Mouse (Mus musculus) ES-E14 (cell line): ENCODE measurements around the gene Cdh5. TPM values are rescaled to one million over a fixed set of nuclear protein-coding genes. Genes with fewer than 3 reads are reported as not detected.

Source experiments
- DNase-seq: peaks from one replicate; pipeline ENCODE4 v3.0.0-alpha.2; 2013; ENCODE audit warnings: low read depth, low spot score
- H3K27ac ChIP-seq: 2 replicates; pipeline ENCODE4 v1.5.1; 2012; ENCODE audit warnings: low read depth, mild to moderate bottlenecking, low read length, moderate library complexity, mixed read lengths; ENCODE audit not compliant: poor library complexity, insufficient read depth, severe bottlenecking
- H3K36me3 ChIP-seq: 2 replicates; pipeline ENCODE4 v1.6.1; 2012; ENCODE audit warnings: mild to moderate bottlenecking, low read length, moderate library complexity, mixed read lengths; ENCODE audit not compliant: control insufficient read depth, poor library complexity, insufficient read depth, severe bottlenecking
- H3K4me1 ChIP-seq, 2 experiments: fragments of 150-350 bp in 1 of 2; sonication (generic) in 1 of 2; 2 replicates each; pipeline ENCODE4 v1.6.1; 2012; ENCODE audit warnings: low read length in 2 of 2, mild to moderate bottlenecking in 1 of 2, mixed read lengths in 1 of 2; ENCODE audit not compliant: control insufficient read depth in 2 of 2, insufficient read depth in 2 of 2, poor library complexity in 1 of 2
- H3K4me3 ChIP-seq, 2 experiments: fragments of 150-350 bp in 1 of 2; sonication (generic) in 1 of 2; 2 replicates each; pipeline ENCODE4 v1.5.1; 2012; ENCODE audit warnings: low read length in 2 of 2, low read depth in 1 of 2, mild to moderate bottlenecking in 1 of 2, mixed read lengths in 1 of 2; ENCODE audit not compliant: insufficient read depth in 1 of 2, poor library complexity in 1 of 2, severe bottlenecking in 1 of 2
- H3K9ac ChIP-seq: 2 replicates; pipeline ENCODE4 v1.6.1; 2012; ENCODE audit warnings: low read depth, mild to moderate bottlenecking, low read length, mixed read lengths; ENCODE audit not compliant: poor library complexity, insufficient read depth, severe bottlenecking
- H3K9me3 ChIP-seq: fragments of 150-350 bp; sonication (generic); 2 replicates; pipeline ENCODE4 v1.6.1; 2012; ENCODE audit warnings: low read depth, mild to moderate bottlenecking, low read length; ENCODE audit not compliant: control insufficient read depth, insufficient read depth
- CHD2 ChIP-seq: IDR thresholded peaks from 2 replicates; pipeline ENCODE4 v1.6.1; 2014; ENCODE audit warnings: mild to moderate bottlenecking, low read depth, low read length, inconsistent platforms
- HCFC1 ChIP-seq: IDR thresholded peaks from 2 replicates; pipeline ENCODE4 v1.6.1; 2012; ENCODE audit warnings: low read length, inconsistent platforms, borderline replicate concordance; ENCODE audit not compliant: insufficient read depth
- MAFK ChIP-seq: IDR thresholded peaks from 2 replicates; pipeline ENCODE4 v1.6.1; 2014; ENCODE audit warnings: mild to moderate bottlenecking, low read depth, low read length, inconsistent platforms; ENCODE audit not compliant: insufficient read depth
- ZC3H11A ChIP-seq: IDR thresholded peaks from 2 replicates; pipeline ENCODE4 v1.6.1; 2012; ENCODE audit warnings: low read depth, mild to moderate bottlenecking, inconsistent platforms, low read length, borderline replicate concordance
- ZNF384 ChIP-seq: IDR thresholded peaks from 2 replicates; pipeline ENCODE4 v1.6.1; 2012; ENCODE audit warnings: low read depth, low read length, inconsistent platforms
- in situ Hi-C, 2 experiments: fragments of 600-800 bp; cut with MboI; formaldehyde crosslinking; loops; one replicate each; pipeline ENCODE4 v1.15.1; 2025; ENCODE audit warnings: low sequenced_read_pairs in 2 of 2, inconsistent platforms in 1 of 2; ENCODE audit not compliant: unreplicated experiment in 2 of 2
- total RNA-seq: library from RNA; depleted of rRNA; stranded (reverse); fragments of 300-350 nt; gene quantifications from 2 replicates; pipeline ENCODE4 v1.2.3, GENCODE M21; 2012

The Cdh5 gene
- total RNA-seq, 1 experiment = 2.0 TPM

DNA sequence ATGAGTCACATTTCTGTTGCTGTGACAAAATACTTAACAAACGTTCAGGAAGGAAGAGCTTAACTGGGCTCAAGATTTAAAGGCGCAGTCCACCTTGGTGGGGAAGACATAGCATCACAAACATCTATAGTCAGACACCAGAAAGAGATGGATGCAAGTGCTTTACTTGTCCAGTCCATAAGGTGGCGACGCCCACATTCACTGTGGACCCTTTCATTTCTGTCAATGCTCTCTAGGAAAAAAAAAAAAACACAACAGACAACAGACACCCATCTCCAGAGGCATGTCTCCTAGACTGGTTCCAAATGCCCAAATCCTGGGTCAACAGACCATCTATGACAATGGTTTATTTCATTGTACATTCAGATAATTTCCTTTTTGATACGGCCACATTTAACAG, 23.1 kb downstream of the Cdh5 start:
- in situ Hi-C loops = no loop called here
- no peak overlapping the region for H3K4me3 ChIP-seq
- H3K27ac ChIP-seq = no peak overlapping the region
- H3K4me1 ChIP-seq = no peaks in the 10 kb centered on the region
- H3K36me3 ChIP-seq = no peaks in the 10 kb centered on the region
- H3K9ac ChIP-seq = no peak overlapping the region
- no peaks in the 10 kb centered on the region for H3K9me3 ChIP-seq
- no peak for DNase-seq
- TF ChIP-seq ZNF384 = no peak
- no peak for TF ChIP-seq MAFK
- no peak for TF ChIP-seq CHD2
- TF ChIP-seq HCFC1 = no peak
- TF ChIP-seq ZC3H11A = no peak

DNA sequence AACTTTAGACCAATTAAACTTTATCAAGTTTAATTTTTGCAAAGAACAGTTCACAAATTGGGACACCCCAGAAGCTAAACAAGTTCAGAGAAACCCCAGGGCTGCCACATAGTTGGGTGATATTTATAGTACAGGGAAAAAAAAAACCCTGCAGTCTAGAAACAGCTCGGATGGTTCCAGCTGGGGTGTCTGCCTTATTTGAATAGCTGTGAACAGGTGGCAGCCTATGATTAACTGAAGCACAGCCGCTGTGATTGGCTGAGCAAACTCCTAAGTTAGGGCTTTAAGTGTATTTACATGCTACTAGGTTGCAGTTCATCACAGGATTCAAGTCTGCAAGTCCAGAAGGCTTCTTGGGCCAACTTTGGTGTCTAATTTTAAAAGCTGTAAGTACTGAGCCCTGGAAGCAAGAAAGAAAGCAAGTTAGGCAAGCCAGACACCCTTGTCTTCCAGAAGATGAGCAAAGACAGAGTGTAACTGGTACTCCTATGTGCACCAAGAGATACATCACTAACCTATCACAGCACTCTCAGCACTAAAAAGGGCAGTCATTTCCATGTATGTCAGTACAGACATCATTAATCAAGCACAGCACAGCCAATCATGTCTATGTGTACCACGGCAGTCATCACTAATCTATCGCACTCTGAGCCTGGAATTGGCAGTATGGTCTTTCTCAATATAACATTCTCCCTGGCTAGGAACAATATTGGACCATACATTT, 25.9 kb downstream of the Cdh5 start:
- no peaks in the 10 kb centered on the region for H3K36me3 ChIP-seq
- no peak for DNase-seq
- H3K9me3 ChIP-seq = no peaks in the 10 kb centered on the region
- no peak overlapping the region for H3K4me3 ChIP-seq
- in situ Hi-C loops = no loop called here
- TF ChIP-seq ZNF384 (no peak), MAFK (no peak), ZC3H11A (no peak), HCFC1 (no peak), CHD2 (no peak)
- no peak overlapping the region for H3K27ac ChIP-seq
- H3K9ac ChIP-seq = no peak overlapping the region
- H3K4me1 ChIP-seq = no peaks in the 10 kb centered on the region

DNA sequence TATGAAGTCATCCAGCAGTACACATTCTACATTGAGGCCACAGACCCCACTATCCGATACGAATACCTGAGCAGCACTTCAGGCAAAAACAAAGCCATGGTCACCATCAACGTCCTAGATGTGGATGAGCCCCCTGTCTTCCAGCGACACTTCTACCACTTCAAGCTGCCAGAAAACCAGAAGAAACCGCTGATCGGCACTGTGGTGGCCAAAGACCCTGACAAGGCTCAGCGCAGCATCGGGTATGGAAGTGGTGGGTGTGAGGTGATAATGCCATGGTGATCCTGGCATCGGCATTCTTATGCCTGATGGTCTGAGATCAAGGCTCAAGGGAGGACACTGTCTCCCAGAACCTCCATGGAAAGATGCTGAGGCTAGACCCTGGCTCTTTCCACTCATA, 29.5 kb downstream of the Cdh5 start:
- no peaks in the 10 kb centered on the region for H3K36me3 ChIP-seq
- no peak overlapping the region for H3K27ac ChIP-seq
- H3K4me1 ChIP-seq = no peaks in the 10 kb centered on the region
- in situ Hi-C loops = no loop called here
- no peak overlapping the region for H3K4me3 ChIP-seq
- TF ChIP-seq CHD2 (no peak), ZC3H11A (no peak), ZNF384 (no peak), HCFC1 (no peak), MAFK (no peak)
- H3K9ac ChIP-seq = no peak overlapping the region
- no peaks in the 10 kb centered on the region for H3K9me3 ChIP-seq
- no peak for DNase-seq

DNA sequence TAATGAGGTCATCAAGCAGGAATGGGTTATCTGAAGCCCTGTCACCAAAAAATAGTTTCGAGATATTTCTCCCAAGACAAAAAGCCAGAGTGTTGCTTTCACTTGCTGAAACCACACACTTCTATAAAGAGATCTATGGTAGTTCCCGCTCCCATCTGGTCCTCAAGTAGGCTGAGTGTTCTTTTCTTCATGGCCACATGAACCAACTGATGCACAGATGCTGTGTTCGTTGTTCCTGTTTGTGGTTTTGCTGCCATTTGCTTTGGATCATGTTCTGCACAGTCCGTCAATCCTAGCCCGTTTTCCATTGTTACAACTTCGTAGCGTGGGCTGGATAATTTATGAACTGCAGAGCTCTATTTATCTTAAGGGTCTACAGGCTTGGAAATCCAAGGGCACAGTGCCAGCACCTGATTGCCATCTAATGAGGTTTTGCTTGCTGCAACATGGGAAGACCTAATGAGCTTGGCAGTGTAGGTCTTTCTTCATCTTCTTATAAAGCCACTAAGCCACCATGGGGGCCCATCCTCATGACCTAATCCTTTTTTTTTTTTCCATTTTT, 30.1 kb downstream of the Cdh5 start:
- H3K4me1 ChIP-seq = no peaks in the 10 kb centered on the region
- no peak overlapping the region for H3K27ac ChIP-seq
- no peaks in the 10 kb centered on the region for H3K36me3 ChIP-seq
- no peaks in the 10 kb centered on the region for H3K9me3 ChIP-seq
- no peak for DNase-seq
- in situ Hi-C loops = no loop called here
- no peak for TF ChIP-seq ZNF384
- TF ChIP-seq MAFK = no peak
- TF ChIP-seq HCFC1 = no peak
- no peak for TF ChIP-seq ZC3H11A
- no peak for TF ChIP-seq CHD2
- no peak overlapping the region for H3K4me3 ChIP-seq
- no peak overlapping the region for H3K9ac ChIP-seq
